Mouse (Mus musculus) kidney, adult 2 months (tissue): ENCODE results near the gene Slit1. TPM values are rescaled to one million over a fixed set of nuclear protein-coding genes. Genes with fewer than 3 reads are reported as not detected.
A peak's percentile ranks its signal among the peaks of the same experiment; 100 is the strongest.

Experiments used
- DNase-seq: peaks from one replicate; pipeline ENCODE4 v3.0.0; 2021
- H3K27ac ChIP-seq: fragments of 200-500 bp; 2 replicates; pipeline ENCODE4 v1.5.1; 2012; ENCODE audit warnings: low read depth, low read length, control low read depth, inconsistent platforms; ENCODE audit not compliant: insufficient read depth
- H3K27me3 ChIP-seq: fragments of 200-500 bp; replicated peaks from 2 replicates; pipeline ENCODE4 v1.6.1; 2012; ENCODE audit warnings: mild to moderate bottlenecking, moderate library complexity, low read length, inconsistent platforms; ENCODE audit not compliant: control insufficient read depth, insufficient read depth
- H3K36me3 ChIP-seq: fragments of 200-500 bp; 2 replicates; pipeline ENCODE4 v1.6.1; 2012; ENCODE audit warnings: mild to moderate bottlenecking, moderate library complexity, low read length, inconsistent platforms; ENCODE audit not compliant: control insufficient read depth, insufficient read depth
- H3K4me1 ChIP-seq: fragments of 200-500 bp; 2 replicates; pipeline ENCODE4 v1.6.1; 2011; ENCODE audit warnings: low read length; ENCODE audit not compliant: control insufficient read depth, insufficient read depth
- H3K4me3 ChIP-seq: fragments of 200-500 bp; 2 replicates; pipeline ENCODE4 v1.5.1; 2011; ENCODE audit warnings: mild to moderate bottlenecking, low read depth, low read length, control low read depth; ENCODE audit not compliant: insufficient read depth
- CTCF ChIP-seq: fragments of 200-500 bp; conservative IDR thresholded peaks from 2 replicates; pipeline ENCODE4 v1.5.1; 2011; ENCODE audit warnings: low read depth, mild to moderate bottlenecking, control low read depth, low read length, moderate library complexity, mixed read lengths; ENCODE audit not compliant: insufficient read depth, insufficient read length
- POLR2A ChIP-seq: fragments of 200-500 bp; IDR thresholded peaks from one replicate; pipeline ENCODE4 v1.6.1; 2011; ENCODE audit warnings: low read depth, low read length, control low read depth
- WGBS: fragments of 180-500 bp; shearing (Covaris S2); methylation state at CpG from one replicate; pipeline ENCODE4 v1.1.7; 2018; 5-methylcytosine and 5-hydroxymethylcytosine counted together
- polyA plus RNA-seq: library from polyadenylated mRNA; depleted of rRNA; stranded (reverse); fragments of >200 nt; gene quantifications from 2 replicates; pipeline ENCODE4 v1.2.3, GENCODE M21; 2012

Gene Slit1
- polyA plus RNA-seq, 1 experiment: 0.17 TPM

DNA sequence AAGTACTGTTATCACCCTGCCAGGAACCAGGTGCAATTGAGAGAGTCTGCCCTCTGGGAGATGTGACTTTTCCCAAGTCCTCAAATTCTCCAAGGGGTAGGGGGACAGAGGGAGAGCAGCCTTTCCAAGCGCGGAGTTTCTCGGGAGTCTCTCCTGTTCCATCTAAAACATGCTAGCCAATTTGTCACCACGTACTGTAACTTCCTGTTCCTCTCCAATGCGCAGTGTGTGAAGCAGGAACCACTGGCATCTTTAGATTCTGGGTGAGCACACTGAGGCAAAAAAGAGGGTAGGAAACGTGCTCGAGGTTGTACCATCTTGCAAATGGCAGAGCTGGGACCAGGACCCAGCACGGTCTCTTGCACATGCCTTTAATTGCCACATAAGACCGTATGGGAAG is 47.0 kb downstream of the Slit1 start:
- Histone ChIP-seq H3K27me3 (no peaks in the 10 kb centered on the region), H3K27ac (no peak overlapping the region), H3K4me3 (no peak overlapping the region), H3K4me1 (no peaks in the 10 kb centered on the region), H3K36me3 (no peaks in the 10 kb centered on the region)
- 79% methylated on average over 9 of the region's 9 CpGs for WGBS
- no peak for TF ChIP-seq CTCF
- TF ChIP-seq POLR2A: no peak
- no peak for DNase-seq

DNA sequence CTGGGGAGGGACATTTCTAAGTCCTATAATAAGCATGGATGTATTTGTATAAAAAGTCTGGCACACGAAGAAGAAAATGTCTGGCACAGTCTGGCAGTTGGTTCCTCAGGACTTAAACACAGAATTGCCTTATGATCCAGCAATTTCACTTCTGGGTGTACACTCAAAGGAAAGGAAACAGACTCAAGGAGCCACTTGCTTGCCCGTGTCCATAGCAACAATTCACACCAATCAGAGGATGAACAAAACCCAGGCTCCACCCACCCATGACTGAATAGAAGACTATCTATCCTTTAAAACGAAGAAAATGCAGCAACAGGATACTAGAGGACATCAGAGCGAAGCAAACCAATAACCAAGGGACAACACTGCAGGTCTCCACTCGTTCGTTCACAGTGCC is 48.4 kb downstream of the Slit1 start:
- TF ChIP-seq POLR2A (no peak), CTCF (no peak)
- Histone ChIP-seq H3K36me3 (no peaks in the 10 kb centered on the region), H3K4me3 (no peak overlapping the region), H3K27me3 (no peaks in the 10 kb centered on the region), H3K4me1 (no peaks in the 10 kb centered on the region), H3K27ac (no peak overlapping the region)
- DNase-seq: no peak
- 71% methylated on average over 6 of the region's 6 CpGs for WGBS

- Histone ChIP-seq H3K4me1 (no peaks in the 10 kb centered on the region), H3K27me3 (no peaks in the 10 kb centered on the region), H3K36me3 (no peaks in the 10 kb centered on the region), H3K27ac (no peak overlapping the region), H3K4me3 (no peak overlapping the region)
- WGBS: 78% methylated on average over 9 of the region's 9 CpGs
- no peak for DNase-seq
- no peak for TF ChIP-seq POLR2A
Measured at GRCm38 (mm10) chr19:41694610-41695009, 48.9 kb downstream of the Slit1 start.

DNA sequence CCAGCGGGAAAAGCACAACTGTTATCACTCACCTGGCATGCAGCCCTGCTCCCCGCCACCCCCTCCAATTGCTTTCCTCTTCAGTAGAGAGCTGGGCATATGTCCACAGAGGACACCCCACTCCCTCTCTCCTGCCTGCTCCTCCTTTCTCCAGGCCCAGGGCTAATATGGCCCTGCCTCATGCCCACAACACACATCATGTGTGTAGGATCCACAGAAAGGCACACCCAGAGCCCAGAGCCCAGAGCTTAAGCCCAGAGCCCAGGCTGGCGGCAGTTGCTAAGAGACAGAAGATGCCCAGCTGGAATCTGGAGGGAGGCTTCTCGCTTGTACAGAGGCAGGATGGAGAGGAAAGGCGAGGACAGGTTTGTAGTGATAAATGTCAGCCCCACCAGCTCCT is 49.7 kb downstream of the Slit1 start:
- 72% methylated on average over 5 of the region's 5 CpGs for WGBS
- Histone ChIP-seq H3K36me3 (no peaks in the 10 kb centered on the region), H3K4me3 (no peak overlapping the region), H3K4me1 (no peaks in the 10 kb centered on the region), H3K27me3 (no peaks in the 10 kb centered on the region), H3K27ac (no peak overlapping the region)
- TF ChIP-seq POLR2A: no peak
- no peak for TF ChIP-seq CTCF
- no peak for DNase-seq

- no peaks in the 10 kb centered on the region for H3K4me1 ChIP-seq
- no peak for TF ChIP-seq POLR2A
- TF ChIP-seq CTCF: no peak
- no peaks in the 10 kb centered on the region for H3K36me3 ChIP-seq
- no peak overlapping the region for H3K4me3 ChIP-seq
- H3K27me3 ChIP-seq: no peaks in the 10 kb centered on the region
- DNase-seq: no peak
- WGBS: 80% methylated on average over 10 of the region's 10 CpGs
- H3K27ac ChIP-seq: no peak overlapping the region
Measured at GRCm38 (mm10) chr19:41690064-41690463, 53.4 kb downstream of the Slit1 start.

GRCm38 (mm10) chr19:41688251-41688650 is 55.2 kb downstream of the Slit1 start:
- Histone ChIP-seq H3K27me3 (no peaks in the 10 kb centered on the region), H3K36me3 (no peaks in the 10 kb centered on the region), H3K4me1 (no peaks in the 10 kb centered on the region), H3K27ac (no peak overlapping the region), H3K4me3 (no peak overlapping the region)
- WGBS: 53% methylated on average over 13 of the region's 13 CpGs
- TF ChIP-seq CTCF: no peak
- no peak for TF ChIP-seq POLR2A
- no peak for DNase-seq

- TF ChIP-seq POLR2A (no peak), CTCF (no peak)
- 63% methylated on average over 8 of the region's 8 CpGs for WGBS
- Histone ChIP-seq H3K36me3 (no peaks in the 10 kb centered on the region), H3K4me1 (no peaks in the 10 kb centered on the region), H3K27me3 (no peaks in the 10 kb centered on the region), H3K27ac (no peak overlapping the region), H3K4me3 (no peak overlapping the region)
- no peak for DNase-seq
Measured at GRCm38 (mm10) chr19:41687836-41688235, 55.6 kb downstream of the Slit1 start.

GRCm38 (mm10) chr19:41686194-41686593 is 57.3 kb downstream of the Slit1 start:
- Histone ChIP-seq H3K4me3 (no peak overlapping the region), H3K36me3 (no peaks in the 10 kb centered on the region), H3K4me1 (no peaks in the 10 kb centered on the region), H3K27me3 (no peaks in the 10 kb centered on the region), H3K27ac (no peak overlapping the region)
- TF ChIP-seq POLR2A (no peak), CTCF (0 out of 2 replicates have a peak, but pooled peaks have one; percentile 3)
- no peak for DNase-seq
- WGBS: 86% methylated on average over 2 of the region's 2 CpGs
